Mouse (Mus musculus) hematopoietic stem cell, adult 5-6 weeks (primary cell): ENCODE measurements at regions not wholly inside any gene's neighbourhood (a gene's known extent, or its start where the extent isn't known, plus 50 kb on each side); places are given as distances from the start of the nearest gene placed in this dataset.

Experiments used
- ATAC-seq, 2 experiments: fragments of 125-278 bp in 1 of 2; replicated peaks in 1 of 2; 2 replicates each; pipeline ENCODE4 v1.8.0; 2016 to 2017; ENCODE audit warnings: inconsistent platforms in 2 of 2, mild to moderate bottlenecking in 2 of 2, moderate number of reproducible peaks in 2 of 2, low read depth in 1 of 2, moderate TSS enrichment in 1 of 2; ENCODE audit not compliant: low FRiP score in 2 of 2, poor library complexity in 2 of 2, severe bottlenecking in 2 of 2, insufficient read depth in 1 of 2, low TSS enrichment in 1 of 2

- no peak for ATAC-seq
Measured at GRCm38 (mm10) chr14:120637486-120638125, 159.4 kb downstream of the Rap2a start.

GRCm38 (mm10) chr14:120642591-120642990 is 164.3 kb downstream of the Rap2a start:
- ATAC-seq, result no peak

DNA sequence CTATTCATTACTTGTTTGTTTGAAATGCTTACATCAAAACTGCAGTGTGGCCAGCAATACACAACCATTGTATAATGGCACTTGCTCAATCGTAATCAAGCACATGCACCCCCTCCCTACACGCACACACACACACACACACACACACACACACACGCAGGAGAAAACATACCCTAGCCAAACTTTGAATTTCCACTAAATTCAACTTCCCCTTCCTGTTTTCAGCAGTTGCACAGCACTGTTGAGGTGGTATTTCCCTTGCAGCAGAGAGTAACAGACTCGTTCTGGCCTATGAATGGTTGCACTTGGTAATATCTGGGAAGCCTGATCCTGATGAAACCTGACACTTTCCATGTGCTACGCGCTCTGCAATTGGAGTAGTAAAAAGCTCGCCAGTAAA is 173.8 kb downstream of the Rap2a start:
- ATAC-seq, result no peak

DNA sequence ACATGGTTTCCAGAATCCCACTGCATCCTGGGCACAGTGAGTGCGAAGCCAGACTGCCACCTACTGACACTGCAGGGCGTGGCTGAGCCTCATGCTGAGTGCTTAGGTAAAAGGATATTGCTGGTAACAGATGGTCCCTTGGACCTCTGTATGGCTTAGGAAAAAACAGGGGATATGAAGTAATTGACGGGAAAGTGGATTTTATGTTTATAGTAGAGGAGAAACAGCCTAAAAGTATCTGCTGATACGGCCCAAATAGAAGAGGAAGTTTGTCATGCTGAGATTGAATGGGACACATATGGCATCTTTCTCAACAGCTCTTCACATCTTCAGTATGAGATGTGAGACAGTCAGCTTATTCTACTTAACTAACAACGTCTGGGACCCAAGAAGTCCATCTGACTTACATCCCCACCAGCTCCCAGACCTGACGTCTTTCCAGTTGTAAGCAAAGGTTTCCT is 182.1 kb downstream of the Rap2a start:
- ATAC-seq, result no peak

DNA sequence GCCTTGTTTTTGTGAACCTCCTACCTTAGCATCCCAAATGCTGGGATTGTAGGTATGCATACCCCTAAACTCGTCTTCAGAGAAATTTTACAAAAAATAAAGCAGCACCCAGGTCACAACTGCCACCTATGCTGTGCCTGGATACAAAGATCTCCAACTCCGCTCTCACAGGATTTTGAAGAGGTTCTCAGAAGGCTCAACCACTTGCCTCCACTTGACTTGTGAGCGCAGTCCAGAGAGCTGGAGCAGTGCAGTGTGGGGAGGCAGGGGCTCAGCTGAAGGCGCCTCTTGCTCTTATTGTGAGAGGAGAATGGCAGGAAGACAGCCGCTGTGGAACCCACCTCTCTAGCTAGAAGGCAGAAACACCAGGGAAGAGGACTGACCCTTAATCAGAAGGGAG is 182.9 kb downstream of the Rap2a start:
- no peak for ATAC-seq

GRCm38 (mm10) chr14:120669665-120670064 is 191.4 kb downstream of the Rap2a start:
- no peak for ATAC-seq

DNA sequence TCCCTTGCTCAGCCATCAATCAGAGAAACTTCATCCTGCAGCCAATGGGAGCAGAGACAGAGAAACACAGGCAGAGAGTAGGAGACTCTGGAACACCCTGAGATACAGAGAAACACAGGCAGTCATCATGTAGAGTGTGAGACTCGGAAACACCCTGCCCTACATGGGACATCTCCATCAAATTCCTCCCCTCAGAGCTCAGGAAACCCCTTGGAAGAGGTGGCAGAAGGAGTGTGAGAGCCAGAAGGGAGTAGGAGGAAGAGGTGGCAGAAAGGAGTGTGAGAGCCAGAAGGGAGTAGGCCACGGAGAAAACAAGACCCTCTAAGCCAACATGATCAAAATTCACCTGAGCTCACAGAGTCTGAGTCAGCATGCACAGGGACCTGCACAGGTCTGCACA is 197.5 kb downstream of the Rap2a start:
- no peak for ATAC-seq

DNA sequence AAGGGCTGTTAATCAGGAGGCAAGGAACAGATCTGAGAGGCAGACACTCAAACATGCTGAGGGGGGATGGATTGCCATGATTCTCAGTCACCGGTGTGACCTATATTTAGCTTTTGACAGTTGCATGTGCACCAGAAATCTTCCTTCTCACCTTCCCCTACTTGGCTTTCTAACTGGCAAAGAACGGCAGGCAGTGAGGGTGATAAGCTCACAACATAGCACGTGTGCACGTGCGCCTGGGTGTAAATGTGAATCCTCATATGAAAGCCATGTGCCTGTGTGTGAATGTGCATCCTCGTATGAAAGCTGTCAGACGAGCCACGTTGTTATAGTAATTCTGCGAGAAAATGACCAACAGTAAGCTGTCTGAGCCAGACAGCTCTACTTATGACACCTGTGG is 200.3 kb downstream of the Rap2a start:
- ATAC-seq, result no peak

DNA sequence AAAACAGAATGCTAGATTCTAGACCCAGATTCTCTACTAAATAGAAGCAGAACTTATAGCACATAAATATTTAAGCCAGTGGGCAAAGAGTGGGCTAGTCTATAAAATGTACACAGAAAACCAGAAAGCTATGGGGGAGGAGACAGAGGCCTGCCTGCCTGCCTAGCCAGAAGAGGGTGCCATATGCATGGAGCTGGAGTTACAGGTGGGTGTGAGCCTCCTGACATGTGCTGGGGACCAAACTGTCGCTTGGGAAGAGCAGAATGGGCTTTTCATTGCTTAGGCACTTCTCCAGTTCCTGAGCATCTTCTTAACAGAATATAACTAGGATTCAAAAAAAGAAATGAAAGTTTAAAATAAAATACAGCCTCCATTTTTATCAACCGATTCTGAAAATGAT is 200.8 kb downstream of the Rap2a start:
- ATAC-seq, result no peak

DNA sequence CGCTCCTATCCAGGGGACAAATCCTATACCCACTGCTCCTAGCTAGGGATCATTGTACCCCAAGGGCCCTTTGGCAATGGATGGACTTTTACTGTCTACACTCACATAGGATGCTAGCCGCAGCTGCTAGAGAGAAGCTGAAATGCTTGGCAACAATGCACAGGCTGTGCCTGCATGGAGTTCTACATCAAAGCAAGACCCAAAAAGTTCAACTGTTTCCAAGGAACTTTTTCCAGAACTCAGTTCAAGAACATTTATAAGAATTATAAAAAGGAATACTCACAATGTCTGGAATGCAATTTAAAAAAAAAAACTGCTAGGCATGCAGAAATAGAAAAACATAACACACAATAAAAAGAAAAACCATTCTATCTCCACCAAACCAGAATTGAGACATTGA is 202.0 kb downstream of the Rap2a start:
- ATAC-seq, result no peak

- no peak for ATAC-seq
Measured at GRCm38 (mm10) chr14:120685263-120685662, 207.0 kb downstream of the Rap2a start.

GRCm38 (mm10) chr14:120685877-120686276 is 207.6 kb downstream of the Rap2a start:
- peak; percentile 32 to 46; a peak in 2 of 4 replicates for ATAC-seq

GRCm38 (mm10) chr14:120686751-120687150 is 208.5 kb downstream of the Rap2a start:
- ATAC-seq, result no peak

GRCm38 (mm10) chr14:120699378-120699777 is 211.6 kb upstream of the Ipo5 start:
- peak; percentile 42 to 53; a peak in 1 of 4 replicates for ATAC-seq

DNA sequence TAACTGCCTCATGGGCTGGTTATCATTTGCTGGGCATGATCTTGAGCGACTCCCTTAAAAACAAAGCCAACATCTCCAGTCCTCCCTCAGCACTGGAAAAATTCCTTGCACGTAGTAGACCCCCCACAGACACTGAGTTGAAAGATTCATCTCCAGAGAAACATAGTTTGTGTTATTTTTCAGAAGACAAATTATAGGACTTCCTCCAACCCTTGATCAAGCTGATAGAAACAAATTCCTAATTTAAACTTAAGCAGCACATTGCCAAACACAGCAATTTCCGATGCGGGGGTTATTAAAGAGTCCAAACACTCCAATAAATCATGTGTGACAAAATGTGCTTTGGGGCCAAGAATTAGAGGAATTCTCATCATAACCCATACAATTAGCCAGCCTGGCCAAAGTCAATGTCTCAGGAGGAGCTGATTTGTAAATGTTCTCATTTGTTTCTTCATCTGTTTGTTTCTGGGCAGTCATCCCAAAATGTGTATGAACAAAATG is 205.7 kb upstream of the Ipo5 start:
- no peak for ATAC-seq

DNA sequence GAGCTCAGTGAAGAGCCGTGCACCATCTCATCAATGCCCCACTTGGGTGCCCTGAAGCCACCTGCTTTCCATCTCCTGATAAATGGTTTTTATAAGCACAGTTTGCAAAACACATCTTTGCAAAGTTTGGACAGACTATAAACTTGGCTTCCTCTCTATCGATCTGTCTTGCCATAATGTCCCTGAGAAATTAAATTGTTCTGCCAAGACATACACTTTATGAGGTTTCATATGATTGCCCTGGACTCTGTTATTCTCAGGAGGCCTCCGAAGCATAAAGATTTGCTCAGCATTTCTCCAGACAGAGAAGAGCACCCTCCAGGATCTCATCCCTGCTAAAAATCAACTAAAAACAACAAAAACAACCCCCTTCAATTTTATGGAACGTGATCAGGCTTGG is 200.2 kb upstream of the Ipo5 start:
- no peak for ATAC-seq

DNA sequence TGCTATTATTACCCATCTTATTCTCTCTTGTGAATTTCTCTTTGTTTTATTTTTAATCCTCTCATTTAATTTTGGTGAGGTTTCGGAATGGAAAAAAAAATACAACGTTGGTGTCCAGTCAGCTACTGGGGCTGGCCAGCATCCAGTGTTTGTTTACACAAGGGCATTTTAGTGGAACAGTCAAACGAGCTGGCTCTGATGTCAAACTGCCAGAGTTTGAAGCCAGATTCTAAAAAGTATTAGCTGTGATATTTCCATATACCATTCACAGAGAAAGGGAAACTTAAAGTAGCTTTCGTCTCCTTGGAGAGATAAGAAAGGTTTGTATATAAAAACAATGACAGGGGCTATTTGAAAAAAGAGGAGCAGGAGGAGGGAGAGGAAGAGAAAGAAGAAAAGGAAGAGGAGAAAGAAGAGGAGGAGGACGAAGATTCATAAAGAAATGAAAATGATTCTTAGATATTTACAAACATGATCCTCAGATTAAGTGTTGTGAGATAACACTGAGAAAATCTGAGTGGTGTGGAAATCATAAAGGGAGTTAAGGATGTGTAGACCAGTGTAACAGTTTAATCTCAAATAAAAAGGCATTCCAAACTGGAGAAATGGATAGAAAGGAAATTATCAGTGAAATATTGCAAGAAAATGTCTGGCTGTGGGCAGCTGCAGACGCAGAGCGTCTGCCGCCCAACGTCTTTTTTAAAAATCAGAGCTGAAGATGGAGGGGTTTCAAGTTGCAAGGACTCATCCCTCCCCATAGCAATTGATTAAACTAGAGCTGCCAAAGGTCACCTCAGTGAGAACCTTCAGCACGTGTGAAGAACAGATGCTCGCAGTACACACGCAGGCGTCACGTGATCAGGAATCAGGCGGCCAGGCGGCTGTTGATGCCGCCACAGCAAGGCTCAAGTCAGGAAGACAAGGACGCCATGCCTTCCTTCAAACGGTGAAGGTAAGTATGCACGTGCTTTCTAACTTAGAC is 190.3 kb upstream of the Ipo5 start:
- ATAC-seq, result no peak
